Mouse (Mus musculus): Measurements from ENCODE around the gene Clca2. TPM values are rescaled to one million over a fixed set of nuclear protein-coding genes. Genes with fewer than 3 reads are reported as not detected.
"Not testable (repeated sequence)": the region's sequence is repeated elsewhere in the genome, so short reads cannot be mapped to it uniquely, and the experiment has no call there.

The Clca2 gene
- total RNA-seq, 2 experiments from 2014 or later, result 0.09 TPM; not detected in 1

DNA sequence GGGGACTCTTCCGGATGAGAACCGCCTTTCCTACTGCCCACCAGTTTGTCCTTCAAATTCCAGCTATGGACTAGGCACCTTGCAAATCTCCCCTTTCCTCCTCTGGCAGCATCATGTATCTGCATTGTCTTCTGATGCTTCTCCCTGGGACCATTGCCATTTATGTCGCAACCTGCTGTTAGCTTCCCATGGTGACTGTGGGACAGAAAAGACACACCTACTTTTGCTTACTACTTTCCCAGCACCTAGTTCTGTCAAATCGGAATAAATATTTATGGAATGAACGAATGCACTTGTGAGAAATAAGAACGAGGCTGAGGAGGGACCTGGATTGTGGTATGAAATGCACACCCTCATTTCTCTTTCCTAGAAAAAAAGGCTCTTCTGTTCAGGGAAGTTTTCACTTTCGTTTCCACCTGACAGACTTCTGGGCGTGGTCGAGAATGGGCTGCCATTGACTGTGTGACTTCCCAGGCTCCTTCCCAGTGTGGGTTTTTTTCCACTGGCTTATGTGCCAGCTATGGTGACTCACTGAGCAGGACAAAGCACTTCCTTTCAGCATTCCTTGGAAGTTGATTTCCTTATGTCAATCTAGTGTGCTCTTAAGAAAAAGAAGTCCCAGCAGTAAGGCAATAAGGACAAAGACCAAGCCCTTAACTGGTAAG is 2.8 kb upstream of the Clca2 start:
- no peak for DNase-seq (ENCODE audit: extremely low spot score in 1 of 2, low spot score in 2 of 2)
- intact Hi-C loops (cut with DNase I), result loop anchor here (10.0 kb wide), 1 partner anchor 277 kb away; no protein-coding TSS in a partner anchor

DNA sequence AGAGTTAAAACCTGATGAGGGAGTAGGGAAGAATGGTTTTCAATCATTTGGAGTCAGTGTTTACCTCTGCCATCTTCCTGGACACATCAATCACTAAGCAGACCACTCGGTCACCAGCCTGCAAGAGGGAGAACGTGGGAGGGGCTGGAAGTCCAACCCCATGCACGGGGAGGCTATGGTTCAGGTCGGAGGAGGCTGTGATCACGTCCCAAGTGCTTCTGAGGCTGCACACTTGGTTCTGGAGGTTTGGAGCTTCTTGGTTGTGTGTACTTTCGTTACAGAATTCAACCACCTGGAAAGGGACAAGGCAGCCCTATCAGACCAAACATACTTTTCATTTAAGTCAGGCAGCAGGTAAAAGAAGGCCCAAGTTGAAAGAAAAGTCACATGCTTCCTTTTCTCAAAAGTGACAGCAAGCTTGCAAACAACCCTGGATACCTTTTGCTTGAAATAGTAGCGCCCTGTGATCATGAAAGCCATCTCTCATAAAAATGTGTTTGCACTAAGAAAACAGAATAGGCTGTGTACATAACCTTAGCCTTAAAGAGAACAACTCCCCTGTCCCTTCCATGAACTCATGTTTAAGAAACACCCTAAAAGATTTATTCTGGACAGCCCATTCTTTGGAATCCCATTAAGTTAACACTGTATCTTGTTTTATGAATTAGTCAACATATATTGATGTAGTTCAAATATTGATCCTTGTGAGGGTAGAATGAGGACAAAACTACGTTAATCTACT is 11.2 kb downstream of the Clca2 start:
- intact Hi-C loops (cut with DNase I), result no loop called here
- no peak for DNase-seq (ENCODE audit: extremely low spot score in 1 of 2, low spot score in 2 of 2)

DNA sequence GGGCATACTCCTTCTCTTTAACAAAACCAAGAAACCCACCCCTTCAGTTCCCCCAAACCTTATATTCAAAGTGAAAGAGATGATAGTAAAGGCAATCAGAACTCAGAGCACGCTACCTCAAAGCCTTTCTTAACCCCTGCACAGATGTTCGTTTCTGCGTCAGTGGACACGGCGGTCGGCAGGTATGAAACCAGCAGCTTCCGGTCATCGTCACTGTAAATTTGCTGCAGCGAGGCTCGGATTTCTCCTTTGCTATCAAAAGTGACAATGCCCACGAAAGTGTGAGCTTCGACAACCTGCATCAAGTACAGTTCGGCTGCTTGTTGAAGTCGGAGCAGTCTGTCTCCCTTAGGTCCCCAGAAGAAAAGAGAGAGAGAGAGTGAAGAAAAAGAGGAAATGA is 13.1 kb downstream of the Clca2 start:
- no peak for DNase-seq (ENCODE audit: extremely low spot score in 1 of 2, low spot score in 2 of 2)

DNA sequence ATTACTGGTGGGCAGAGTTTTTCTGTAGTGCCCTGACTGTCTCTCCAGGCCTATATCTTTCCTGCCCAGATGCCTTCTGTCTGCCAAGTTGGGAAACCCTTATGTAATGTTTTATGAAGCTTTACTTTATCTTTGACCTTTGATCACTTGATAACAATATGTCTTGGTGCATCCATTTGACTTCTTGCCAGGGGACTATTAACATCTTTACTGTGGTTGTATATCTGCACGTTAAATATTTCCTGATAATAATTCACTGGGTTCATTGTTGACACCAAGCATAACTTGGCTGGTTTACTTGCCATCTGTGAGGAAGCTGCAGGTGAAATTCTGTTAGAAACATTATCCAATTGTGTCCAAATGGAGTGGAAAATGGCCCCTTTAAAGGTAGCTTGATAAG is 16.2 kb downstream of the Clca2 start:
- no peak for DNase-seq (ENCODE audit: extremely low spot score in 1 of 2, low spot score in 2 of 2)
- intact Hi-C loops (cut with DNase I), result no loop called here

More for the DNA sequence above, 13.1 kb downstream of the Clca2 start:
- intact Hi-C loops (cut with DNase I), result no loop called here

GRCm38 (mm10) chr3:145080904-145081303 is 18.3 kb downstream of the Clca2 start:
- DNase-seq (ENCODE audit: extremely low spot score in 1 of 2, low spot score in 2 of 2), result no peak
- intact Hi-C loops (cut with DNase I), result no loop called here

GRCm38 (mm10) chr3:145078405-145078804 is 20.8 kb downstream of the Clca2 start:
- DNase-seq (ENCODE audit: extremely low spot score in 1 of 2, low spot score in 2 of 2), result no peak
- intact Hi-C loops (cut with DNase I), result no loop called here

DNA sequence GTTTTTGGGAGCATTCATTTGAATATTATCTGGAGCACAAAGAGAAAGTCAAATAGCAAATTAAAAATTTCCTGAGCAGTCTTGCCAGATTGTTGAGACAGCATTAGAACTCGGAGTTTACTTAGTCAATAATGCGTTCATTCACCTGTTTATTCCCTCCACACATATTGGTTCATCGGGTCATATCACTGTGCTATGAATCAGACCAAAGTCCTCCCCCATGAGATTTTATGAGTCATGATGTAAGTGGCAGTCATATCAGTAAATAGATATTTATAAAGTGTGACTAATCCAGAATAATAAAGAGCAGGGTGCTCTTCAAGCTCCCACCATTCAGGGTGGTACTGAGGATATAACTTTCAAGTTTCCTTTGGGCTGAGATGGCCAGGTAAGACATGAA is 26.9 kb downstream of the Clca2 start:
- intact Hi-C loops (cut with DNase I), result no loop called here
- DNase-seq (ENCODE audit: extremely low spot score in 1 of 2, low spot score in 2 of 2), result no peak

DNA sequence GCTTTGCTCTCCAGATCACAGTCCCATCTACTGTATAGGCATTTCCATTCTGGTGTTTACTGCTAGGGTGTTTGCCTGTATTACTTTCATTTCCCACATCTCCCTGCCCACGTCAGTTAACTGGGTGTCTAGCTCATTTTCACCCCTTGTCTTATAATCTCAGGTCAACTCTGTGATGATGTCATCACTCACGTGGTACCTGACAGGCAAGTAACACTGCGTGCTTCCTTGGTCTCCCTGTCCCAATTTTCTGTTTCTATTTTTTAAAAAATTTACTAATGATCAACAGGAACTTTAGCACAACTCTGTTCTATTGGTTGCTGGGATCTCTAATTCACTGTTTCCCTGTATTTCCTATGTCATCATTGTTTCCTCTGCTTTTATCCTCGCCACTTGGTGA is 30.3 kb downstream of the Clca2 start:
- DNase-seq (ENCODE audit: extremely low spot score in 1 of 2, low spot score in 2 of 2), result no peak
- intact Hi-C loops (cut with DNase I), result no loop called here

GRCm38 (mm10) chr3:145055138-145055537 is 44.1 kb downstream of the Clca2 start:
- intact Hi-C loops (cut with DNase I), result not testable (repeated sequence)

DNA sequence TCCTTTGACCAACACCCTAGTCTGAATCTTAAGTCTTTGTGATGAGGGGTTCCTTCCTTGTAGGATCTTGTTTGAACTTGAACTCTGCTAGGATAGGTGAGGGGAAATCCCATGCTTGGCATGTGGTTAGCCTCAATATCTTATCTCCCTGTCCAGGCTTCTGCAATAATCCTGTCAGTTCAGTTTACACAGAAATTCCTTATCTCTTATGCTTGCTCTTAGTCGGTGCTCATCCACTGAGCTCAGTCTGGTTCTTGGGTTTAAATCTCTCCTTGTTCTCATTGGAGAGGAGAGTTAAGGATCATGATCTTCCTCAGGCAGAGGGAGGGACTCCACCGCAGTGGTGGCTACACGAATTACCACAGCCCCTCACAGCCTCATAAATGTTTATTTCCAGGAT is 49.4 kb downstream of the Clca2 start:
- no peak for DNase-seq (ENCODE audit: extremely low spot score in 1 of 2, low spot score in 2 of 2)
- intact Hi-C loops (cut with DNase I), result no loop called here

More at GRCm38 (mm10) chr3:145055138-145055537, 44.1 kb downstream of the Clca2 start:
- not testable (repeated sequence) for DNase-seq (ENCODE audit: extremely low spot score in 1 of 2, low spot score in 2 of 2)

- intact Hi-C loops (cut with DNase I), result no loop called here
- no peak for DNase-seq (ENCODE audit: extremely low spot score in 1 of 2, low spot score in 2 of 2)
Observed at GRCm38 (mm10) chr3:145038813-145039212, 60.4 kb downstream of the Clca2 start.

- intact Hi-C loops (cut with DNase I), result no loop called here
- no peak for DNase-seq (ENCODE audit: extremely low spot score in 1 of 2, low spot score in 2 of 2)
Observed at GRCm38 (mm10) chr3:145032676-145033075, 66.6 kb downstream of the Clca2 start, which contains the start of gene Clca1. Gene Clca1, minus strand, starts transcription at chr3:145032776.

DNA sequence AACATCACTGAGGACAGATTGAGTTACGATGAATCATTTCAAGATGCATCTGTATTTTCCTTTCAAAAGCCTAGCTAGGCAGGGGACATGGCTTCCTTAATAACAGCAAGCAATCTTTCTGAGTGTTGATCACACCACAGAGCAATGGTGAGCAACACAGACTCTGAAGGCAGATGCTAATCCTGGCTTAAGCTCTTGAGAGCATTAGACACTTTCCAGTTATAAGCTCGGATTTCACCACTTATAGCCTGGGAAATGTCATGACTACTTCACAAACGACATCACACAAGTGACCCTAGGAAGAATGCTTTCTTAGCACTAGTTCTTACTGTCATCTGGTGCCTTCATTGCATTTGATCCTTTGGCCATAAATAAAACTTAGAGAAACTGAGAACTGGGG is 71.2 kb downstream of the Clca2 start:
- intact Hi-C loops (cut with DNase I), result loop anchor here (10.0 kb wide), 1 partner anchor 203 kb away; no protein-coding TSS in a partner anchor
- DNase-seq (ENCODE audit: extremely low spot score in 1 of 2, low spot score in 2 of 2), result no peak

- intact Hi-C loops (cut with DNase I), result loop anchor here (10.0 kb wide), 1 partner anchor 202 kb away; no protein-coding TSS in a partner anchor
- DNase-seq (ENCODE audit: extremely low spot score in 1 of 2, low spot score in 2 of 2), result peak; percentile 28 to 31
Observed at GRCm38 (mm10) chr3:145026750-145027149, 72.5 kb downstream of the Clca2 start.

Other genes starting within 250 kb of the Clca2 start
- not detected for gene Clca4b, start 166.9 kb downstream of the Clca2 start, total RNA-seq (2021)
- gene Clca4a, start 124.4 kb downstream of the Clca2 start, total RNA-seq (2021), result under 1 TPM in 1 of 2 experiments, not detected in 1; 0.14 TPM
- not detected for gene Clca1, start 66.7 kb downstream of the Clca2 start, total RNA-seq (2021)
- 10 to 100 TPM; 16.6 to 19.0 TPM for gene Odf2l, start 19.1 kb upstream of the Clca2 start, total RNA-seq (2021)
- 1 to 10 TPM; 5.4 to 6.6 TPM for gene Col24a1, start 193.0 kb upstream of the Clca2 start, total RNA-seq (2021)